Mouse (Mus musculus): ENCODE measurements around the gene Slc24a2.

DNA sequence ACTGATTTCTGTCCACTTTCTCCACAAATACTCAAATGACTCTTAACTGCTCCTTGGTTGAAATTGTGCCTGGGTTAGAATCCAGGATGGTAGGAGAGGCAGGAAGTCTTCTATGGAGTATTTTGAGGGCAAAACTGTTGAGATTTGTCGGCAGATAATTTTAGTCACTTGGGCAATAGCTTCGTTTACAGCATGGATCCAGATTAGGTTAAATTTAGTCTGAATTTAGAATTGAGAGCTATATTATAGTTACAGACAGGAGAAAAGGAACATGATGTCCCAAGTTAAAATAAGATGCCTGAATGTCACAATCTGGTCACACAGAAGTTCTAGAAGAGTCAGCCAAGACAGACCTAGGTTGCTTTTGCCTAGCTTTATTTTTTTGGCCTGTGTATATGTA is 199.2 kb downstream of the Slc24a2 start:
- TF ChIP-seq CTCF (IDR thresholded peaks at IDR 0.05; ENCODE audit: insufficient read depth, low read depth, low read length) (no peak), POLR2A (IDR thresholded peaks at IDR 0.05; ENCODE audit: insufficient read depth, low read depth, low read length) (no peak)
